Mouse (Mus musculus) C2C12 (cell line): ENCODE measurements at regions not wholly inside any gene's neighbourhood (a gene's known extent, or its start where the extent isn't known, plus 50 kb on each side); places are given as distances from the start of the nearest gene placed in this dataset.

Source experiments
- H3K27me3 ChIP-seq: one replicate; pipeline ENCODE4 v1.6.1; 2011; ENCODE audit not compliant: control insufficient read depth, insufficient read depth, insufficient read length
- H3K36me3 ChIP-seq: one replicate; pipeline ENCODE4 v1.6.1; 2011; ENCODE audit not compliant: control insufficient read depth, insufficient read depth
- H3K4me3 ChIP-seq: one replicate; pipeline ENCODE4 v1.5.1; 2011; ENCODE audit warnings: mild to moderate bottlenecking, control low read depth; ENCODE audit not compliant: poor library complexity, insufficient read depth, severe bottlenecking
- H3K79me2 ChIP-seq: one replicate; pipeline ENCODE4 v1.6.1; 2011; ENCODE audit not compliant: control insufficient read depth, insufficient read depth
- H3K79me3 ChIP-seq: one replicate; pipeline ENCODE4 v1.6.1; 2011; ENCODE audit warnings: low read depth, control low read depth
- H3ac ChIP-seq: one replicate; pipeline ENCODE3; 2011; ENCODE audit warnings: low read depth; ENCODE audit not compliant: control insufficient read depth, insufficient read length
- CEBPB ChIP-seq: IDR thresholded peaks from one replicate; pipeline ENCODE4 v1.6.1; 2011; ENCODE audit warnings: low read depth, mild to moderate bottlenecking, control low read depth, moderate library complexity
- CTCF ChIP-seq: IDR thresholded peaks from one replicate; pipeline ENCODE4 v1.5.1; 2011; ENCODE audit not compliant: control insufficient read depth, insufficient read depth, insufficient read length
- FOSL1 ChIP-seq: IDR thresholded peaks from one replicate; pipeline ENCODE4 v1.8.0; 2011; ENCODE audit warnings: mild to moderate bottlenecking, low read length; ENCODE audit not compliant: poor library complexity, insufficient read depth, severe bottlenecking
- MAX ChIP-seq: IDR thresholded peaks from one replicate; pipeline ENCODE4 v1.6.1; 2011; ENCODE audit warnings: mild to moderate bottlenecking, control low read depth
- MYOD1 ChIP-seq: IDR thresholded peaks from one replicate; pipeline ENCODE4 v1.6.1; 2011; ENCODE audit warnings: low read depth; ENCODE audit not compliant: control insufficient read depth, insufficient read length
- MYOG ChIP-seq: IDR thresholded peaks from one replicate; pipeline ENCODE4 v1.6.1; 2011; ENCODE audit not compliant: control insufficient read depth, insufficient read length; ENCODE audit errors: extremely low read depth
- USF1 ChIP-seq: IDR thresholded peaks from one replicate; pipeline ENCODE4 v1.6.1; 2011; ENCODE audit warnings: low read depth, mild to moderate bottlenecking, control low read depth, moderate library complexity

- no peaks in the 10 kb centered on the region for H3K79me3 ChIP-seq
- no peak overlapping the region for H3ac ChIP-seq
- H3K27me3 ChIP-seq = no peaks in the 10 kb centered on the region
- no peaks in the 10 kb centered on the region for H3K36me3 ChIP-seq
- TF ChIP-seq FOSL1 = no peak
- no peak overlapping the region for H3K4me3 ChIP-seq
- no peaks in the 10 kb centered on the region for H3K79me2 ChIP-seq
Observed at GRCm38 (mm10) chr9:12492890-12493618, 752.6 kb downstream of the Jrkl start.

GRCm38 (mm10) chr9:12457810-12458209 lies 787.8 kb downstream of the Jrkl start:
- Histone ChIP-seq H3K79me2 (no peaks in the 10 kb centered on the region), H3K27me3 (no peaks in the 10 kb centered on the region), H3ac (no peak overlapping the region), H3K4me3 (no peak overlapping the region), H3K79me3 (no peaks in the 10 kb centered on the region), H3K36me3 (no peaks in the 10 kb centered on the region)
- TF ChIP-seq USF1 (no peak), MYOD1 (peak; percentile 30)

GRCm38 (mm10) chr9:12456695-12457094 lies 788.9 kb downstream of the Jrkl start:
- H3K79me3 ChIP-seq = no peaks in the 10 kb centered on the region
- H3ac ChIP-seq = no peak overlapping the region
- no peaks in the 10 kb centered on the region for H3K79me2 ChIP-seq
- no peak for TF ChIP-seq MYOD1
- no peak for TF ChIP-seq CTCF
- no peak for TF ChIP-seq CEBPB
- no peak for TF ChIP-seq MYOG
- no peak for TF ChIP-seq MAX
- no peak for TF ChIP-seq USF1
- no peak for TF ChIP-seq FOSL1
- no peaks in the 10 kb centered on the region for H3K27me3 ChIP-seq
- H3K36me3 ChIP-seq = no peaks in the 10 kb centered on the region
- H3K4me3 ChIP-seq = no peak overlapping the region

- no peaks in the 10 kb centered on the region for H3K79me2 ChIP-seq
- H3K79me3 ChIP-seq = no peaks in the 10 kb centered on the region
- H3K27me3 ChIP-seq = no peaks in the 10 kb centered on the region
- TF ChIP-seq MAX (no peak), CTCF (no peak)
- H3ac ChIP-seq = no peak overlapping the region
- H3K4me3 ChIP-seq = no peak overlapping the region
- H3K36me3 ChIP-seq = no peaks in the 10 kb centered on the region
Observed at GRCm38 (mm10) chr9:12434171-12434570, 811.5 kb downstream of the Jrkl start.

GRCm38 (mm10) chr9:12421906-12422305 lies 823.7 kb downstream of the Jrkl start:
- no peak for TF ChIP-seq MYOG
- no peak for TF ChIP-seq MYOD1
- no peak for TF ChIP-seq USF1
- TF ChIP-seq MAX = no peak
- no peak for TF ChIP-seq FOSL1
- no peak for TF ChIP-seq CTCF
- no peak for TF ChIP-seq CEBPB
- Histone ChIP-seq H3K4me3 (no peak overlapping the region), H3ac (no peak overlapping the region), H3K79me3 (no peaks in the 10 kb centered on the region), H3K27me3 (no peaks in the 10 kb centered on the region), H3K36me3 (no peaks in the 10 kb centered on the region), H3K79me2 (no peaks in the 10 kb centered on the region)

GRCm38 (mm10) chr9:12408500-12408899 lies 837.1 kb downstream of the Jrkl start:
- no peak for TF ChIP-seq USF1
- TF ChIP-seq MYOG = no peak
- no peak for TF ChIP-seq FOSL1
- no peak for TF ChIP-seq CTCF

GRCm38 (mm10) chr9:12404185-12404584 lies 841.4 kb downstream of the Jrkl start:
- Histone ChIP-seq H3K79me3 (no peaks in the 10 kb centered on the region), H3K79me2 (no peaks in the 10 kb centered on the region), H3ac (no peak overlapping the region), H3K27me3 (no peaks in the 10 kb centered on the region), H3K4me3 (no peak overlapping the region), H3K36me3 (no peaks in the 10 kb centered on the region)
- TF ChIP-seq MYOD1 = no peak
- TF ChIP-seq MAX = no peak
- TF ChIP-seq CTCF = no peak
- no peak for TF ChIP-seq USF1
- TF ChIP-seq FOSL1 = no peak

More at GRCm38 (mm10) chr9:12408500-12408899, 837.1 kb downstream of the Jrkl start:
- H3K79me3 ChIP-seq = no peaks in the 10 kb centered on the region
- no peak overlapping the region for H3K4me3 ChIP-seq
- no peaks in the 10 kb centered on the region for H3K27me3 ChIP-seq
- H3ac ChIP-seq = no peak overlapping the region
- no peaks in the 10 kb centered on the region for H3K36me3 ChIP-seq
- no peaks in the 10 kb centered on the region for H3K79me2 ChIP-seq
